Mouse (Mus musculus): Measurements from ENCODE around the gene Wnt5b. TPM values are rescaled to one million over a fixed set of nuclear protein-coding genes. Genes with fewer than 3 reads are reported as not detected.

Gene Wnt5b
- polyA plus RNA-seq, 1 experiment from 2014 or later = 2.8 TPM

DNA sequence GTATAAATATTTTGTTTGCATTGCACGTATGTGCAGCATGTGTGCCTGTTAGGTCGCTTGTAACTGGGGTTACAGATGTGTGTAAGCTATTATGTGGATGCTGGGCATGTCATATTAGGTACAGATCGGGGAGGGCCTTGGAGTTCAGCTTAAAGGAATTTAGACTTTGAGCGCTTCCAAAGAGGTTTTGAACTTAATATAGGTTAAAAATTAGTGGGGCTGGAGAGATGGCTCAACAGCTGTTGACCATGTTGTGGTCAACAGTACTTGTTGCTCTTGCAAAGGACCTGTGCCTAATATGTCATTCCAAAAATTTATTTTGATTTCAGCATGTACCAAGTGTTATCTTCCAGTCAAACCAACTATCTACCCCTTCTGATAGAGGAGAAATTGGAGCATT, 139.3 kb downstream of the Wnt5b start:
- no peaks in the 10 kb centered on the region for H3K4me1 ChIP-seq
- no peaks in the 10 kb centered on the region for H3K27me3 ChIP-seq
- H3K27ac ChIP-seq (replicated peaks) = no peak overlapping the region
- no peaks in the 10 kb centered on the region for H3K9me3 ChIP-seq
- WGBS = 91% methylated on average over 4 of the region's 4 CpGs
- no peak overlapping the region for H3K9ac ChIP-seq (replicated peaks)
- no peak for ATAC-seq (replicated peaks)
- H3K4me2 ChIP-seq (replicated peaks) = no peak overlapping the region
- no peaks in the 10 kb centered on the region for H3K36me3 ChIP-seq
- no peak overlapping the region for H3K4me3 ChIP-seq

DNA sequence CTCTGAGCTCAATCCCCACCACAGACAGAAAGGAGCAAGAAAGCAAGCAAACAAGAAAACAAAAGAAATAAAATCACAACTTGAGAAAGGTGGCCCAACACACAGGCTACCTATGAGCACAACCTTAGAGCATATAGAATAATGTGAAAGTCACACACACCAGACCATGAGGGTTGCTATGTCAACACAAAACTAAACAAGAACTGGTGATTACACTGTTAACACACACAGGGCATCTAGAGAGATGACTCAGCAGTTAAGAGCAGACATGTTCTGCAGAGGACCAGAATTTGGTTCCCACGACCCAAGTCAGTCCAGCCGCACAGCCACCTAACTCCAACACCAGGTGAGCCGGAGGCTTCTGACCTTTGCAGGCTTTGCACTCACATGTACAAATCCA, 141.2 kb downstream of the Wnt5b start:
- Histone ChIP-seq H3K36me3 (no peaks in the 10 kb centered on the region), H3K4me1 (no peaks in the 10 kb centered on the region), H3K9me3 (no peaks in the 10 kb centered on the region), H3K27ac (replicated peaks) (no peak overlapping the region), H3K4me2 (replicated peaks) (no peak overlapping the region), H3K9ac (replicated peaks) (no peak overlapping the region), H3K4me3 (no peak overlapping the region), H3K27me3 (no peaks in the 10 kb centered on the region)
- WGBS = 88% methylated on average over 3 of the region's 3 CpGs
- ATAC-seq (replicated peaks) = no peak

DNA sequence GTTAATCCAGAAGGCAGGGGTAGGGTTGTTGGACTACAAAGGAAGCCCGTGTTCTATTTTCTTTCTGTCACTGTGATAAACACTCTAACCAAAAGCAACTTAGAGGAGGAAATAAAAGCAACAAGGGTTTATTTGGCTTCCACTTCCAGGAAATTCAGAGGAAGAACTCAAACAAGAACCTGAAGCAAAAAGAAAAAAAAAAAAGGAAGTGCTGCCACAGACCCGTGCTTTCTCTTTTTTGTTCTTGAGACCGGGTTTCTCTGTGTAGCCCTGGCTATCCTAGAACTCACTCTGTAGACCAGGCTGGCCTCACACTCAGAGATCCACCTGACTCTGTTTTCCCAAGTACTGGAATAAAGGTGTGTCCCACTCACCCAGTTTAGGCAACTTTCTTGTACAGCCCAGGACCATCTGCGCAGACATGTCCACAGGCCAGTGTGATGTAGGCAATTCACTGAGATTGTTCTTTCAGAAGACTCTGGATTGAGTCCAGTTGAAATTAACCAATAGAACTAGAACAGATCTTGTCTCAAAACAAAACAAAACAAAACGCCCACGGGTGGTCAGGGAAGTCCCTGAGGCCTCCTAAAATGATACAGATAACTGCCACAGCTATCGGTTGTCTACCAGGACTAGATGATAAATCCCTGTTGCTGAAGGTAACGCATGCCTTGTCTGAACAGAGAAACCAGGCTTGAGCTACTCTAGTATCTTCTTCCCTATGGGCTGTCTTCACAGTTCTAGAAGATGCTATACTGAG, 142.4 kb downstream of the Wnt5b start:
- H3K9me3 ChIP-seq = no peaks in the 10 kb centered on the region
- no peak for ATAC-seq (replicated peaks)
- H3K9ac ChIP-seq (replicated peaks) = no peak overlapping the region
- H3K4me2 ChIP-seq (replicated peaks) = no peak overlapping the region
- H3K4me1 ChIP-seq = no peaks in the 10 kb centered on the region
- WGBS = 92% methylated on average over 8 of the region's 8 CpGs
- no peak overlapping the region for H3K27ac ChIP-seq (replicated peaks)
- H3K4me3 ChIP-seq = no peak overlapping the region
- H3K36me3 ChIP-seq = no peaks in the 10 kb centered on the region
- H3K27me3 ChIP-seq = no peaks in the 10 kb centered on the region

DNA sequence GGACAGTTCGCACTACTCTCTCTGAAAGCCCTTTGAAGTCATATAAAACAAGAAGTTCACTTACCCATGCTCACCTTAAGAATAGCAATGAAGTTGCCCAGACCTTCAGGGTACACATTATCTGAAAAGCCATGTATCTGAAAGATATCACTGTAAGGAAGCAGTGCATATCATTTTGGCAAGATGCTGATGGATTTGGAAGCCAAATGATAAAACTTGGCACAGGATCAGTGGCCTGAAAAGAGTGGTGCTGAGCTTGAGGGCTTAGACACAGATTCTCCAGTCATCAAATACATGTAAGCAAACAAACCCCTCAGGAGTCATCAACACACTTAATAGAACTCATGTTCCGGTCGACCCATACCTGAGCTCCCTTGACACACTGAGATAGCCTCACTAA, 143.5 kb downstream of the Wnt5b start:
- no peak for ATAC-seq (replicated peaks)
- Histone ChIP-seq H3K4me1 (no peaks in the 10 kb centered on the region), H3K36me3 (no peaks in the 10 kb centered on the region), H3K9ac (replicated peaks) (no peak overlapping the region), H3K27me3 (no peaks in the 10 kb centered on the region), H3K9me3 (no peaks in the 10 kb centered on the region), H3K4me3 (no peak overlapping the region), H3K27ac (replicated peaks) (no peak overlapping the region), H3K4me2 (replicated peaks) (no peak overlapping the region)
- WGBS = 95% methylated on average over 3 of the region's 3 CpGs

DNA sequence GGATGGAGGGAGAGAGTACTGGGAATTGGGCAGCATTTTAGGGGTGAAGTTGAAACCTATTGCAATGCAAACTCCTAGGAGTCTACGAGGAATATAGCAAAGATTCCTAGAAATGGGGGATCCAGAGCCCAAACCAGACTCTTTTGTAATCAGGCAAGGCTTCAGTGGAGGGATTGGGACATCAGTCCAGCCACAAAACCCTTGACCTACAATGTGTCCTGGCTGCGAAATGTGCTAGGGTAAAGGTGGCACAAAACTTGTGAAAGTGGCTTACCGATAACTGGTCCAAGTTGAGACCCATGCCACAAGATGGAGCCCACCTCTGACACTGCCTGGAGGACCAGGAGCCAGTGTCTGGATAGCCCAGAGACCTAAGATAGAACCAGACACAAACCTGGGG, 144.8 kb downstream of the Wnt5b start:
- Histone ChIP-seq H3K4me2 (replicated peaks) (no peak overlapping the region), H3K27ac (replicated peaks) (no peak overlapping the region), H3K4me1 (no peaks in the 10 kb centered on the region), H3K36me3 (no peaks in the 10 kb centered on the region), H3K4me3 (no peak overlapping the region), H3K9ac (replicated peaks) (no peak overlapping the region), H3K27me3 (no peaks in the 10 kb centered on the region), H3K9me3 (no peaks in the 10 kb centered on the region)
- no peak for ATAC-seq (replicated peaks)
- WGBS = 92% methylated on average over 3 of the region's 3 CpGs

DNA sequence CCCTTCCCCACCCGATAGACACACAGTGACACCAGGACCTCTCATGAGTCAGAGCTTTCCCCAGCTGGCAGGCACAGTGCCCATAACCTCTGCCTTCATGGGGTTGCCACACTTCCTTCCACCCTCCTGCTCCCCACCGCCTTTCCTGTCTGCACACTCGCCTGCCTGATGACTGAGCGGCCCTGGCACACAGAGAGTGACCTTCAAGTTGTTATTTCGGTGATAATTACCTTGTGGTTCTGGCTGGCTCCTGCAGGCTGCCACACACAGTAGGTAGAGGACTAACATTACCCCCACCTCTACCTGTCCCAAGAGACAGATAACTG, 147.9 kb downstream of the Wnt5b start:
- Histone ChIP-seq H3K36me3 (no peaks in the 10 kb centered on the region), H3K27ac (replicated peaks) (no peak overlapping the region), H3K9ac (replicated peaks) (no peak overlapping the region), H3K4me3 (no peak overlapping the region), H3K9me3 (no peaks in the 10 kb centered on the region), H3K27me3 (no peaks in the 10 kb centered on the region), H3K4me2 (replicated peaks) (no peak overlapping the region), H3K4me1 (no peaks in the 10 kb centered on the region)
- WGBS = 79% methylated on average over 5 of the region's 5 CpGs
- no peak for ATAC-seq (replicated peaks)

GRCm38 (mm10) chr6:119395421-119396308, 148.5 kb downstream of the Wnt5b start:
- no peaks in the 10 kb centered on the region for H3K9me3 ChIP-seq
- no peaks in the 10 kb centered on the region for H3K27me3 ChIP-seq
- no peaks in the 10 kb centered on the region for H3K4me1 ChIP-seq
- no peak overlapping the region for H3K27ac ChIP-seq (replicated peaks)
- no peaks in the 10 kb centered on the region for H3K36me3 ChIP-seq
- ATAC-seq (replicated peaks) = no peak
- 84% methylated on average over 14 of the region's 14 CpGs for WGBS
- no peak overlapping the region for H3K4me2 ChIP-seq (replicated peaks)
- no peak overlapping the region for H3K9ac ChIP-seq (replicated peaks)
- no peak overlapping the region for H3K4me3 ChIP-seq

DNA sequence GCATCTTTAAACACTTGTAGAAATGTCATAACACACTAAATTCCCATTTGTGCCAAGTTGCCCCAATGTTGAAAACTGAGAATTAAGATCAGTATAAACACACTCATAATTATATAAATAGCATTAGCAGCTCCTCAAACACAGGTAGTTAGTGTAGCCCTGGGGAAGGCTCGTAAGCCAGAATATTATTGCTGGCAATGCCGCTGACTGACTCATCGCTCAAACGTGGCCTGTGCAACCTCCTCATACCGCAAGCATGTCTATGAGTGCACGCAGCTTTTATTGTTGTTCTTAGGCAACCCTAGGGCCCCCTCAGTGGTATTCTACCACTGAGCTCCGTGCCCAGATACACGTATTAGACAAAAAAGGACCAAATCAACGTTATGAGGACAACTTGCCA, 151.3 kb downstream of the Wnt5b start:
- Histone ChIP-seq H3K4me2 (replicated peaks) (no peak overlapping the region), H3K4me3 (no peak overlapping the region), H3K27ac (replicated peaks) (no peak overlapping the region), H3K36me3 (no peaks in the 10 kb centered on the region), H3K9ac (replicated peaks) (no peak overlapping the region), H3K4me1 (peaks cover 12% of the 10 kb centered on the region), H3K9me3 (no peaks in the 10 kb centered on the region), H3K27me3 (no peaks in the 10 kb centered on the region)
- 84% methylated on average over 9 of the region's 9 CpGs for WGBS
- no peak for ATAC-seq (replicated peaks)

DNA sequence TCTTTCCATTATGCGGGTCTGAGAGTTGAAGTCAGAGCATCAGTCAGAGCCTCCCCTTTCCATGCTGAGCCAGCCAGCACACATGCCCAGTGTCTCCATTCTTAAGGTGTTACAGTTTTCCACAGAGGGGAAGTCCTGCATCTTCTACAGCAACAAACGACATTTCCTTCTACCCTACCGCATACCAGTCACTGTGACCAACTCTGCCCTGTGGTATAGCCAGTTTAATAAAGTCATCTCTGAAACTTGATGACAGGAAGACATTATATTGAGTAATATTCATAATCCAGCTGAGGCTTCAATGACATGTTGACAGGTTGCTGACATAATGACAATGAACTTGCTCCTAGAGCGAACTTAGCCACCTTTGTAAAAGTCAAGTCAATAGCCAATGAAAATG, 153.4 kb downstream of the Wnt5b start:
- Histone ChIP-seq H3K4me3 (no peak overlapping the region), H3K9me3 (no peaks in the 10 kb centered on the region), H3K36me3 (no peaks in the 10 kb centered on the region), H3K9ac (replicated peaks) (no peak overlapping the region), H3K4me1 (peaks cover 31% of the 10 kb centered on the region), H3K27me3 (no peaks in the 10 kb centered on the region), H3K27ac (replicated peaks) (no peak overlapping the region), H3K4me2 (replicated peaks) (no peak overlapping the region)
- 91% methylated on average over 4 of the region's 4 CpGs for WGBS
- ATAC-seq (replicated peaks) = no peak

GRCm38 (mm10) chr6:119389089-119389488, 155.1 kb downstream of the Wnt5b start:
- peak; percentile 30 for ATAC-seq (replicated peaks)
- 20% methylated on average over 10 of the region's 10 CpGs for WGBS
- Histone ChIP-seq H3K27ac (replicated peaks) (peak overlapping the region; percentile 88), H3K27me3 (no peaks in the 10 kb centered on the region), H3K4me2 (replicated peaks) (peak overlapping the region; percentile 46), H3K4me3 (peak overlapping the region; percentile 76), H3K9ac (replicated peaks) (peak overlapping the region; percentile 63), H3K36me3 (no peaks in the 10 kb centered on the region), H3K4me1 (peaks cover 31% of the 10 kb centered on the region), H3K9me3 (no peaks in the 10 kb centered on the region)

GRCm38 (mm10) chr6:119388650-119389012, 155.5 kb downstream of the Wnt5b start:
- peak overlapping the region; percentile 76 for H3K4me3 ChIP-seq
- H3K36me3 ChIP-seq = no peaks in the 10 kb centered on the region
- WGBS = under 1% methylated on average over 45 of the region's 53 CpGs
- peak overlapping the region; percentile 75 for H3K4me2 ChIP-seq (replicated peaks)
- no peaks in the 10 kb centered on the region for H3K9me3 ChIP-seq
- H3K27ac ChIP-seq (replicated peaks) = peak overlapping the region; percentile 88
- peak; percentile 99 for ATAC-seq (replicated peaks)
- peak overlapping the region; percentile 80 for H3K9ac ChIP-seq (replicated peaks)
- no peaks in the 10 kb centered on the region for H3K27me3 ChIP-seq
- peaks cover 31% of the 10 kb centered on the region for H3K4me1 ChIP-seq

DNA sequence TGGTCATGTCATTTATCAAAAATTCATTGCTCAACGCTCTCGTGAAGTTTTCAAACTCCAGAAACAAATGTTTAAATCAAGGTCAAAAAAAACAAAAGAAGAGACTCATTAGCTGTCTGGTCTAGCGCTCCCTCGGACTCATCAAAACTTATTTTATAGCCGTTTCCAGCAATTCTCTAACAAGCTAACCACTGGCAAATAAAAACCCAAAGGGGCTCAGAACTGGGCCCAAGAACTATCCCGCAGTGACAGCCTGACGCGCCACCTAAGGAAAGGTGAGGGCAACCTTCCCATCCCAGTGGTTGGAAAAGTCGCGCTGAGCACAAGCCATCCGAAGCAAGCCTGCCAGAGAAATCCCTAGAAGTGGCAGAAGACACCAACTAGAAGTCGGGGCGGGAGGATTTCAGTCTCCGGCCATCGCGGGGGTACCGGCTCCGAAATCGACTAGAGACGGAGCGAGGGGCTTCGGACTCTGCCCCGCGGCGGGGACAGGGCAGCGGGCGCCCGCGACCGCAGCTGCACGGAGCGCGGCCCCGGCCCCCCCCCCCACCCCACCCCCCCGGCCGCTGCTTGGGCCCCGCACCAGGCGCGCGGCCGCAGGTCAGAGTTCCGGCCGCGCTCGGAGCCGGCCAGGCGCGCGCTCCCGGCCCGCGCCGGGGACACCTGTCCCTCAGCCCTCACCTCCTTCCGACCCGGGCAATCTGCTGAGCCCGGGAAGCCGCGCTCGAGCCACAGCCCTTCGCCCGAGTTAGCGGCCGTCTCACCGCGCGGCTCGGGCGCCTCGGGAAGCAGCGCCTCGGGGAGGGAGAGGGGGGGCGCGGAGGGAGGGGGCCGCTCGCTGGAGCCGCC, 156.1 kb downstream of the Wnt5b start:
- no peaks in the 10 kb centered on the region for H3K27me3 ChIP-seq
- peak overlapping the region; percentile 80 for H3K9ac ChIP-seq (replicated peaks)
- no peaks in the 10 kb centered on the region for H3K9me3 ChIP-seq
- H3K36me3 ChIP-seq = no peaks in the 10 kb centered on the region
- peak overlapping the region; percentile 83 for H3K27ac ChIP-seq (replicated peaks)
- peak overlapping the region; percentile 76 for H3K4me3 ChIP-seq
- H3K4me1 ChIP-seq = peaks cover 31% of the 10 kb centered on the region
- ATAC-seq (replicated peaks) = peak; percentile 85
- H3K4me2 ChIP-seq (replicated peaks) = peak overlapping the region; percentile 75
- under 1% methylated on average over 53 of the region's 76 CpGs for WGBS

Measured in forebrain, embryonic 15.5 days (tissue).